Mouse (Mus musculus): ENCODE results near the gene Rab4b. TPM values are rescaled to one million over a fixed set of nuclear protein-coding genes. Genes with fewer than 3 reads are reported as not detected.

The Rab4b gene
- total and polyA plus RNA-seq, 2 experiments from 2014 or later: 60.5 to 138 TPM

GRCm38 (mm10) chr7:27222538-27222937 lies 43.8 kb upstream of the Rab4b start:
- Histone ChIP-seq H3K9me3 (ENCODE audit: low read length) (no peaks in the 10 kb centered on the region), H3K4me3 (ENCODE audit: low read depth, low read length) (no peak overlapping the region), H3K4me2 (ENCODE audit: low read depth, low read length, poor library complexity, severe bottlenecking) (no peak overlapping the region), H3K27ac (ENCODE audit: low read depth, low read length) (no peak overlapping the region), H3K27me3 (ENCODE audit: insufficient read depth, low read length) (no peaks in the 10 kb centered on the region), H3K9ac (replicated peaks; ENCODE audit: low read length, poor library complexity, severe bottlenecking) (no peak overlapping the region), H3K36me3 (ENCODE audit: insufficient read depth, low read length) (peaks cover 6% of the 10 kb centered on the region; the same call in 1 of the 2 replicates), H3K4me1 (ENCODE audit: insufficient read depth, low read length) (peaks cover 33% of the 10 kb centered on the region)
- ATAC-seq (ENCODE audit: low FRiP score): no peak
- TF ChIP-seq CTCF (IDR thresholded peaks at IDR 0.05): no peak
- DNase-seq (ENCODE audit: low spot score): no peak
- 90% methylated on average over 1 of the region's 1 CpGs for WGBS

GRCm38 (mm10) chr7:27221939-27222338 lies 43.2 kb upstream of the Rab4b start:
- H3K27me3 ChIP-seq (ENCODE audit: insufficient read depth, low read length): no peaks in the 10 kb centered on the region
- no peak overlapping the region; the same call in 1 of the 2 replicates for H3K9ac ChIP-seq (replicated peaks; ENCODE audit: low read length, poor library complexity, severe bottlenecking)
- ATAC-seq (ENCODE audit: low FRiP score) (no peak), DNase-seq (ENCODE audit: low spot score) (no peak)
- no peaks in the 10 kb centered on the region for H3K9me3 ChIP-seq (ENCODE audit: low read length)
- no peak overlapping the region for H3K4me2 ChIP-seq (ENCODE audit: low read depth, low read length, poor library complexity, severe bottlenecking)
- no peak for TF ChIP-seq CTCF (IDR thresholded peaks at IDR 0.05)
- peaks cover 9% of the 10 kb centered on the region; the same call in 1 of the 2 replicates for H3K36me3 ChIP-seq (ENCODE audit: insufficient read depth, low read length)
- no peak overlapping the region for H3K27ac ChIP-seq (ENCODE audit: low read depth, low read length)
- no peak overlapping the region for H3K4me3 ChIP-seq (ENCODE audit: low read depth, low read length)
- H3K4me1 ChIP-seq (ENCODE audit: insufficient read depth, low read length): peaks cover 31% of the 10 kb centered on the region
- 87% methylated on average over 6 of the region's 6 CpGs for WGBS

GRCm38 (mm10) chr7:27219937-27220336 lies 41.2 kb upstream of the Rab4b start:
- Histone ChIP-seq H3K27me3 (ENCODE audit: insufficient read depth, low read length) (no peaks in the 10 kb centered on the region), H3K9me3 (ENCODE audit: low read length) (no peaks in the 10 kb centered on the region), H3K27ac (ENCODE audit: low read depth, low read length) (no peak overlapping the region), H3K4me3 (ENCODE audit: low read depth, low read length) (no peak overlapping the region), H3K36me3 (ENCODE audit: insufficient read depth, low read length) (peaks cover 19% of the 10 kb centered on the region; the same call in 1 of the 2 replicates), H3K4me2 (ENCODE audit: low read depth, low read length, poor library complexity, severe bottlenecking) (no peak overlapping the region), H3K9ac (replicated peaks; ENCODE audit: low read length, poor library complexity, severe bottlenecking) (no peak overlapping the region), H3K4me1 (ENCODE audit: insufficient read depth, low read length) (peaks cover 12% of the 10 kb centered on the region; the same call in 1 of the 2 replicates)
- ATAC-seq (ENCODE audit: low FRiP score): no peak
- DNase-seq (ENCODE audit: low spot score): no peak
- 84% methylated on average over 11 of the region's 11 CpGs for WGBS
- no peak for TF ChIP-seq CTCF (IDR thresholded peaks at IDR 0.05)

- no peaks in the 10 kb centered on the region for H3K9me3 ChIP-seq (ENCODE audit: low read length)
- ATAC-seq (ENCODE audit: low FRiP score): no peak
- no peak overlapping the region for H3K9ac ChIP-seq (replicated peaks; ENCODE audit: low read length, poor library complexity, severe bottlenecking)
- DNase-seq (ENCODE audit: low spot score): no peak
- peaks cover 1% of the 10 kb centered on the region; the same call in 1 of the 2 replicates for H3K4me1 ChIP-seq (ENCODE audit: insufficient read depth, low read length)
- H3K27me3 ChIP-seq (ENCODE audit: insufficient read depth, low read length): no peaks in the 10 kb centered on the region
- H3K27ac ChIP-seq (ENCODE audit: low read depth, low read length): no peak overlapping the region
- WGBS: 85% methylated on average over 7 of the region's 7 CpGs
- no peak overlapping the region for H3K4me2 ChIP-seq (ENCODE audit: low read depth, low read length, poor library complexity, severe bottlenecking)
- H3K4me3 ChIP-seq (ENCODE audit: low read depth, low read length): no peak overlapping the region
- TF ChIP-seq CTCF (IDR thresholded peaks at IDR 0.05): no peak
- H3K36me3 ChIP-seq (ENCODE audit: insufficient read depth, low read length): peaks cover 28% of the 10 kb centered on the region
Observed at GRCm38 (mm10) chr7:27218586-27218985, 39.9 kb upstream of the Rab4b start.

- TF ChIP-seq CTCF (IDR thresholded peaks at IDR 0.05): no peak
- ATAC-seq (ENCODE audit: low FRiP score) (no peak), DNase-seq (ENCODE audit: low spot score) (no peak)
- H3K4me1 ChIP-seq (ENCODE audit: insufficient read depth, low read length): no peaks in the 10 kb centered on the region
- peaks cover 71% of the 10 kb centered on the region for H3K36me3 ChIP-seq (ENCODE audit: insufficient read depth, low read length)
- no peaks in the 10 kb centered on the region for H3K9me3 ChIP-seq (ENCODE audit: low read length)
- 89% methylated on average over 2 of the region's 2 CpGs for WGBS
- no peak overlapping the region for H3K4me3 ChIP-seq (ENCODE audit: low read depth, low read length)
- H3K4me2 ChIP-seq (ENCODE audit: low read depth, low read length, poor library complexity, severe bottlenecking): no peak overlapping the region
- H3K27ac ChIP-seq (ENCODE audit: low read depth, low read length): no peak overlapping the region
- H3K9ac ChIP-seq (replicated peaks; ENCODE audit: low read length, poor library complexity, severe bottlenecking): no peak overlapping the region
- H3K27me3 ChIP-seq (ENCODE audit: insufficient read depth, low read length): no peaks in the 10 kb centered on the region
Observed at GRCm38 (mm10) chr7:27212626-27213025, 33.9 kb upstream of the Rab4b start.

GRCm38 (mm10) chr7:27203730-27204449 lies 25.2 kb upstream of the Rab4b start:
- Histone ChIP-seq H3K27ac (ENCODE audit: low read depth, low read length) (no peak overlapping the region), H3K27me3 (ENCODE audit: insufficient read depth, low read length) (no peaks in the 10 kb centered on the region), H3K4me3 (ENCODE audit: low read depth, low read length) (no peak overlapping the region), H3K9ac (replicated peaks; ENCODE audit: low read length, poor library complexity, severe bottlenecking) (no peak overlapping the region), H3K36me3 (ENCODE audit: insufficient read depth, low read length) (peaks cover 42% of the 10 kb centered on the region), H3K4me1 (ENCODE audit: insufficient read depth, low read length) (no peaks in the 10 kb centered on the region), H3K9me3 (ENCODE audit: low read length) (no peaks in the 10 kb centered on the region), H3K4me2 (ENCODE audit: low read depth, low read length, poor library complexity, severe bottlenecking) (no peak overlapping the region)
- DNase-seq (ENCODE audit: low spot score): no peak
- WGBS: 97% methylated on average over 8 of the region's 8 CpGs
- no peak for ATAC-seq (ENCODE audit: low FRiP score)
- no peak for TF ChIP-seq CTCF (IDR thresholded peaks at IDR 0.05)

All from midbrain, postnatal 0 days (tissue).